Mouse (Mus musculus): Measurements from ENCODE around the gene Zfp932. TPM values are rescaled to one million over a fixed set of nuclear protein-coding genes. Genes with fewer than 3 reads are reported as not detected.

Zfp932 gene
- polyA plus RNA-seq (2015; fragmentation: Illumina TruSeq; extraction: RNeasy Lipid Tissue Mini Kit (QIAGEN cat#74804); ENCODE audit: low read depth, low replicate concordance): 66.6 TPM

GRCm38 (mm10) chr5:109996026-109996937, at the start of gene Zfp932:
Zfp932 (plus strand) TSS chr5:109996521.

Other genes with a start within 250 kb of the Zfp932 start
- gene 4930522L14Rik, start 244.6 kb upstream of the Zfp932 start, polyA plus RNA-seq (2015; fragmentation: Illumina TruSeq; extraction: RNeasy Lipid Tissue Mini Kit (QIAGEN cat#74804); ENCODE audit: low read depth, low replicate concordance): 2.9 TPM
- gene Gm15446, start 73.1 kb upstream of the Zfp932 start, polyA plus RNA-seq (2015; fragmentation: Illumina TruSeq; extraction: RNeasy Lipid Tissue Mini Kit (QIAGEN cat#74804); ENCODE audit: low read depth, low replicate concordance): 47.5 TPM
- gene Gm17655, start 76.0 kb downstream of the Zfp932 start, polyA plus RNA-seq (2015; fragmentation: Illumina TruSeq; extraction: RNeasy Lipid Tissue Mini Kit (QIAGEN cat#74804); ENCODE audit: low read depth, low replicate concordance): 6.9 TPM
- gene Gm35315, start 97.9 kb downstream of the Zfp932 start, polyA plus RNA-seq (2015; fragmentation: Illumina TruSeq; extraction: RNeasy Lipid Tissue Mini Kit (QIAGEN cat#74804); ENCODE audit: low read depth, low replicate concordance): 0.45 TPM
- gene Plcxd1, start 103.4 kb downstream of the Zfp932 start, polyA plus RNA-seq (2015; fragmentation: Illumina TruSeq; extraction: RNeasy Lipid Tissue Mini Kit (QIAGEN cat#74804); ENCODE audit: low read depth, low replicate concordance): 15.2 TPM
- gene Gtpbp6, start 111.7 kb downstream of the Zfp932 start, polyA plus RNA-seq (2015; fragmentation: Illumina TruSeq; extraction: RNeasy Lipid Tissue Mini Kit (QIAGEN cat#74804); ENCODE audit: low read depth, low replicate concordance): 54.8 TPM
- 12.0 TPM for gene Zfp605, start 113.6 kb downstream of the Zfp932 start, polyA plus RNA-seq (2015; fragmentation: Illumina TruSeq; extraction: RNeasy Lipid Tissue Mini Kit (QIAGEN cat#74804); ENCODE audit: low read depth, low replicate concordance)
- gene Chfr, start 139.3 kb downstream of the Zfp932 start, polyA plus RNA-seq (2015; fragmentation: Illumina TruSeq; extraction: RNeasy Lipid Tissue Mini Kit (QIAGEN cat#74804); ENCODE audit: low read depth, low replicate concordance): 38.1 TPM
- 21.9 TPM for gene Golga3, start 180.2 kb downstream of the Zfp932 start, polyA plus RNA-seq (2015; fragmentation: Illumina TruSeq; extraction: RNeasy Lipid Tissue Mini Kit (QIAGEN cat#74804); ENCODE audit: low read depth, low replicate concordance)
- 21.4 TPM for gene Ankle2, start 234.5 kb downstream of the Zfp932 start, polyA plus RNA-seq (2015; fragmentation: Illumina TruSeq; extraction: RNeasy Lipid Tissue Mini Kit (QIAGEN cat#74804); ENCODE audit: low read depth, low replicate concordance)

All from brain, adult 10 weeks (tissue).